Mouse (Mus musculus) frontal cortex, adult (tissue): Measurements from ENCODE around the gene Gpr33.

Source experiments
- ATAC-seq: cut with Nextera tagmentation; 2 replicates; pipeline ENCODE4 v1.9.2; 2017; ENCODE audit warnings: mild to moderate bottlenecking, moderate library complexity, mixed read lengths; ENCODE audit not compliant: low TSS enrichment

Gene Gpr33

GRCm38 (mm10) chr12:52027963-52028362 lies at the start of gene Gpr33:
Gene Gpr33, minus strand, starts transcription at chr12:52028063.
- no peak for ATAC-seq

- no peak for ATAC-seq
Measured at GRCm38 (mm10) chr12:52049324-52049723, 21.5 kb upstream of the Gpr33 start.

- no peak for ATAC-seq
Measured at GRCm38 (mm10) chr12:52046371-52046770, 18.5 kb upstream of the Gpr33 start.

GRCm38 (mm10) chr12:52042818-52043336 lies 15.0 kb upstream of the Gpr33 start:
- no peak for ATAC-seq

GRCm38 (mm10) chr12:52038352-52038751 lies 10.5 kb upstream of the Gpr33 start:
- peak; percentile 59 for ATAC-seq

- no peak for ATAC-seq
Measured at GRCm38 (mm10) chr12:52034956-52035355, 7.1 kb upstream of the Gpr33 start.

GRCm38 (mm10) chr12:52032276-52032675 lies 4.4 kb upstream of the Gpr33 start:
- no peak; the same call in 1 of the 2 replicates for ATAC-seq

GRCm38 (mm10) chr12:52014494-52015029 lies 13.3 kb downstream of the Gpr33 start:
- 0 out of 2 replicates have a peak, but pooled peaks have one; percentile 58 for ATAC-seq

GRCm38 (mm10) chr12:52014044-52014443 lies 13.8 kb downstream of the Gpr33 start:
- no peak for ATAC-seq

- ATAC-seq = no peak
Measured at GRCm38 (mm10) chr12:52013274-52013673, 14.6 kb downstream of the Gpr33 start.

- no peak for ATAC-seq
Measured at GRCm38 (mm10) chr12:52012159-52012558, 15.7 kb downstream of the Gpr33 start.

- peak; percentile 32; the same call in 1 of the 2 replicates for ATAC-seq
Measured at GRCm38 (mm10) chr12:52010630-52010961, 17.3 kb downstream of the Gpr33 start.

- peak; percentile 16; the same call in 1 of the 2 replicates for ATAC-seq
Measured at GRCm38 (mm10) chr12:52009928-52010629, 17.8 kb downstream of the Gpr33 start.

- peak; percentile 16 for ATAC-seq
Measured at GRCm38 (mm10) chr12:52006633-52006994, 21.2 kb downstream of the Gpr33 start.

- ATAC-seq = peak; percentile 85
Measured at GRCm38 (mm10) chr12:52005877-52006632, 21.8 kb downstream of the Gpr33 start, which contains the start of gene Dtd2. Gene Dtd2, minus strand, starts transcription at chr12:52006501.

- no peak for ATAC-seq
Measured at GRCm38 (mm10) chr12:52002746-52003145, 25.1 kb downstream of the Gpr33 start.

- ATAC-seq = peak; percentile 72
Measured at GRCm38 (mm10) chr12:52001544-52001943, 26.3 kb downstream of the Gpr33 start.

GRCm38 (mm10) chr12:51998366-51998932 lies 29.4 kb downstream of the Gpr33 start:
- ATAC-seq = no peak

- no peak for ATAC-seq
Measured at GRCm38 (mm10) chr12:51995738-51996536, 31.9 kb downstream of the Gpr33 start.

GRCm38 (mm10) chr12:51990629-51991028 lies 37.2 kb downstream of the Gpr33 start:
- peak; percentile 55 for ATAC-seq

GRCm38 (mm10) chr12:51988536-51988935 lies 39.3 kb downstream of the Gpr33 start:
- ATAC-seq = 0 out of 2 replicates have a peak, but pooled peaks have one; percentile 55
